Mouse (Mus musculus) 3134 (cell line): ENCODE data around the gene Epb41.

ENCODE experiments used
- DNase-seq: peaks from one replicate; pipeline ENCODE4 v3.0.0-alpha.2; 2011; ENCODE audit warnings: low spot score; ENCODE audit not compliant: insufficient read length; ENCODE audit errors: extremely low read depth

Gene Epb41

GRCm38 (mm10) chr4:132015374-132015773 lies 59.7 kb downstream of the Epb41 start:
- DNase-seq, result no peak

DNA sequence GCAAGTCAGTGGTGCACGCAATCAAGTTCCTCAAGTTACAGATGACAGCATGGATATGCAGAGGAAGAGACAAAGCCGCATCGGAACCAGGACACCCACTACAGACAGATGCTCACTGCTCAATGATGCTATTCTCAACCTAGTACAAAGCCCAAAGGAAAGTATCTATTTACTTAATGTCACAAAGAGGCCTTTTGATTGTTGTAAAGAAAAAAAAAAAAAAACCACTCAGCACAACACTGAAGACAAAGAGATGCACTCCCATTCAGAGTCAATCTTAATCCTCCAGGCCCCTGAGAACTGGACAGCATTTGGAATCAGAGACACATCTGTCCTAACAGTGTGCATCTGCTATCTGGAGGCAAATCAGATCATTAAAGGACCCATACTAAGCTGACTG lies 63.5 kb downstream of the Epb41 start:
- no peak for DNase-seq

GRCm38 (mm10) chr4:132010416-132010815 lies 64.7 kb downstream of the Epb41 start:
- DNase-seq, result no peak

DNA sequence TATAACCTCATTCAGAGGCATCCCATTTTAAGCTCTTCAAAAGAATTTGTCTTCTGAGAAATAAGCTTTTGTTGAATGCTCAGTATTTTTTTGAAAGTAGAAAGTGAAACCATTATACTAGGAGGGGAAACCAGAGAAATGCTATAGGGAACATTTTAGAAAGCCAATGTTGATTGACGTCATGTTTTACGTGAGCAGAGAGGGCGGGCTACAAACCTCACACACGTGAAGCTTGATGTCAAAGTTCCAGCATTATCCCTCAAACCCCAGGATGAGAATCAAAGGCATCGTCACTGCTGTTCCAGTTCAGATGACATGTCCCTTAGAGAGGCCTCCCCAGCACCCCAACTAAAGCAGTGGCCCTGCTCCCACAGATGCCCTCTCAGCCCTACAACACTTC lies 66.9 kb downstream of the Epb41 start:
- no peak for DNase-seq

- no peak for DNase-seq
Observed at GRCm38 (mm10) chr4:132007123-132007522, 68.0 kb downstream of the Epb41 start.

GRCm38 (mm10) chr4:131998641-131999040 lies 76.5 kb downstream of the Epb41 start:
- DNase-seq, result no peak

- DNase-seq, result no peak
Observed at GRCm38 (mm10) chr4:131997476-131997875, 77.6 kb downstream of the Epb41 start.

DNA sequence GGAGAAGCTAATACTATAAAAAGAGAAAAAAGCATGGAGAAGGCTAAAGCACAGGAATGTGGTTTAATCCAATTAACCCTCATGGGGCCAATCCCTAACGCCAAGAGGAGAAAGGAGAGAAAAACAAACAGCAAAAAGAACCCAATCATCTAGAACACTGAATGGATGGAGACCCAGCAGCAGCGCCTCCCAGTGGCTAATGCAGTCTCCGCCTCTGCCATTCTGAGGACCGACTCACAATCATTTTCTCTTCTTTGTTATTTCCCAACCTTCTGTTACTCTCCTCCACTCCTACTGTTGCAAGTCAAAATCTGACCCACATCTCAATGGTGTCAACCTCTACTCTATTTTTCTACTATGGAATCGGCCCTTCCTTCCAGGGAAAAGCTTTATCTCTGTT lies 78.1 kb downstream of the Epb41 start:
- DNase-seq, result no peak

GRCm38 (mm10) chr4:131993792-131994191 lies 81.3 kb downstream of the Epb41 start:
- no peak for DNase-seq

DNA sequence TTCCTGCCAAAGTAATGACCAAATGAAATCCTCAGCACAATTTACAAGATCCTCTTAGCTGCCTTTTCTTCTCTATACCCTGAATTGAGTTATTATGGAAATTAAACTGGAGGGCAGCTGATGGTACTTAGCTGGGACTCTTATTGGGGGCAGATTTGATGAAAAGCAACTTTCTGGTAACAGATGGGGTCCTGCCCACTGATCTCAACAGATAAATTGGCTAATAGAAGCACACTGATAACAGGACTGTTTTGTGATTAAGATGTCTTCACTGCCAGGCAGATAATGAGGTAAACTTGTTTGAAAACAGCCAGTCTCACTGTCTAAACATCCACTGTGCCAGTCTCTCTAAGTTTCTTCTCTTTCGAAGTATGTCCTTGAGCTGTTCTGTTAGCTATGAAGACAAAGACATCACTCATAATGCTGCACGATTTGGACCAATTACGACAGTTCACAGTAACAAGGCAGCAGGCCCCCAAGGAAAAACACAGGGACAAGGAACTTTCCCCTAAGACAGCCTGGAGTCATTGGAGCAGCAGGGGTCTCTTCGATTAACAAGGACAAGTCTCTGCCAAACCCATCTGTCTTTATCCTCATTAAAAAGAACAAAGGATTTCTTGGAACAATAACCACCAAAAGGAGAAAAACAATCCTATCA lies 92.1 kb downstream of the Epb41 start:
- DNase-seq, result no peak

DNA sequence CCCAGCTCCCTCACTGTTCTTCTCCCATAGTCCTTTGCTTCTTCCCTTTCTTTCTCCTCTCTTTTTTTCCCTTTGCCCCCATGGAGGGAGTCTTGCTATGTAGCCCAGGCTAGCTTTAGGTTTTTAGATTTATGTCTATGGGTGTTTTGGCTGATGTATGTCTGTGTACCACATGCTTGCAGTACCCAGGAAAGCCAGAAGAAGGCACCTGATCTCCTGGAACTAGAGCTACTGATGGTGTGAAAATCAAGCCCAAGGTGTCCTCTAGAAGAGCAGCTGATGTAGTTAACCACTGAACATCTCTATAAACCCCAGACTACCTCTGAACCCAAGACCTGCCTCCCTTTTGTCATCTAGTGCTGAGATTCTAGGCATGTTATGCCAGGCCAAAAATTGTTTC lies 93.4 kb downstream of the Epb41 start:
- no peak for DNase-seq

- peak; percentile 22 for DNase-seq
Observed at GRCm38 (mm10) chr4:131977201-131977600, 97.9 kb downstream of the Epb41 start.

DNA sequence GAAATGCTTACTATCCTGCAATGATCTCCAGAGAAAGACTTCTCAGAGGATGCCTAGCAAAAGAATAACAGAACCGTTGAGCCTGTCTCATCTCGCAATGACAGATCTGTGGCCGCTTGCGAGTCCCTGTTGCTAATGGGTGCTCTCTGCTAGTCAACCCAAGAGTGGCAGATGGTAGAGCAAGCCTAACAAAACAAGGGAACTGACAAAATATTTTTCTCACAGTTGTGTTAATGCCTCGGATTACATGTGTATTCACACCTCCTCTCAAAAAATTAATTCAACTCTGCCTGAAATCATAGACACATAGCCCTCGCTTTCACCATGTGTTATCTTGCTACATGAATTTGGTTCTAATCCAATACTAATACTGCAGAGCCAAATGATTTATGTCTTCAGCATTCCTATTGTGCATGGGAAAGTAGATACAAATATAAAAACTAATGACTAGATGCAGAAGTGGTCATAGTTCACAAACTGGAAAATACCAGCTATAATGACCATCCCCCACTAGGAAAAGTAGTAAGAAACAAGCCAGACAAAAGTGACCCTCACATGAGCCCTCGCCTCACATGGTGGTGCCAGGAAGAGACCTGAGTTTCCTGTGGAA lies 104.8 kb downstream of the Epb41 start:
- no peak for DNase-seq

- DNase-seq, result no peak
Observed at GRCm38 (mm10) chr4:131968873-131969272, 106.2 kb downstream of the Epb41 start.

GRCm38 (mm10) chr4:131957161-131957560 lies 118.0 kb downstream of the Epb41 start:
- DNase-seq, result no peak

GRCm38 (mm10) chr4:131950657-131951056 lies 124.5 kb downstream of the Epb41 start:
- no peak for DNase-seq

DNA sequence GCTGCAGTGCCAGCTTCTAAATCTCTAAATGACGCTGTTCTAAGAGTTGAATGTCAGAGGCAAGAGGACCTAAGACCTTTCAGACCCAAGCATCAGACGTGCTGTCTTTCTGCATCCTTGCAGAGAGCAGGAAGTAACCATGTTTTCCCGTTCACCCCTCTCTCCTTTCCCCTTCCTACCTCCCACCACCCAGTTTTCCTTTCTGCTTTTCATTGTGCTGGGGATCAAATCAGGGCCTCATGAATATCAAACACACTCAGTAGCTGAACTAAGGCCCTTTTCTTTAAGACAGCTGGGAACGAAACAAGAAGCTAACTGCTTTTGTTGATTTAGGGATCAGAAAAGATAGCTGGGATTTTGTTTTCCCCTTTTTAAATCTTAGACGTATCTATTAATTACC lies 125.2 kb downstream of the Epb41 start:
- DNase-seq, result no peak

GRCm38 (mm10) chr4:131947848-131948247 lies 127.3 kb downstream of the Epb41 start:
- no peak for DNase-seq

GRCm38 (mm10) chr4:131940846-131941245 lies 134.3 kb downstream of the Epb41 start:
- DNase-seq, result no peak

- DNase-seq, result no peak
Observed at GRCm38 (mm10) chr4:131939459-131939858, 135.7 kb downstream of the Epb41 start.

- no peak for DNase-seq
Observed at GRCm38 (mm10) chr4:131929146-131929545, 146.0 kb downstream of the Epb41 start.

- DNase-seq, result no peak
Observed at GRCm38 (mm10) chr4:131924096-131924810, 150.9 kb downstream of the Epb41 start.
